ENCODE assay signal across 25 mouse cellular contexts in the genomic region with DNA sequence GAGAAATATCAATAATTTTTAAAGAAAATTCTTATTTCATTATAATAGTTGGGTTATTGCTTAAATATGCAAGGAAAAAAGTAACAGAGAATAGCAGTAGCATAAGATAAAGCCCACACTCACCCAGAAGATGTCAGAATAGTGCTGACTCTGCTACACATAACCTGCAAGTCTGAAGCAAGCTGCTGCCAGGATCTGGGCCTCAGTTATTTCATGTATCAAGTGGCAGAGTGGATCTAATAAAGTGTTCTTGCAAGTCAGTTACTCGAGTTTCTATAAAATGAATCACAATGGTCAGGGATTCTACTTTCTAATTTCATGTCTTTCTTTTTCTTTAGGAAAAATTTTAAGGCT.
DNase-seq lines count a peak whose midpoint lies in the region; ATAC-seq lines count a peak whose summit lies in the region.
"Had no signal": no experiment of that assay in that cellular context is flagged by ENCODE, and none has a peak within 500 bp of the region (broad histone marks: within the 10 kb centered on the region; RNA-seq: fewer than 3 reads in every experiment).

No protein-coding gene starts in this region.

- WGBS in midbrain, embryonic 12.5 days, result 55% methylated on average over 1 of the region's 1 CpGs
- 43% methylated on average over 1 of the region's 1 CpGs for WGBS in midbrain, embryonic 15.5 days
- WGBS in forebrain, embryonic 11.5 days, result 44% methylated on average over 1 of the region's 1 CpGs
- 28% methylated on average over 1 of the region's 1 CpGs for WGBS in forebrain, embryonic 13.5 days
- WGBS in forebrain, embryonic 16.5 days, result 11% methylated on average over 1 of the region's 1 CpGs

- no peaks in the 10 kb centered on the region for H3K36me3 ChIP-seq in midbrain, embryonic 12.5 days
- no peaks in the 10 kb centered on the region for H3K36me3 ChIP-seq in midbrain, embryonic 15.5 days (replicated peaks)
- no peaks in the 10 kb centered on the region for H3K36me3 ChIP-seq in forebrain, embryonic 11.5 days (ENCODE audit: control insufficient read depth, insufficient read depth, low read length)
- no peaks in the 10 kb centered on the region for H3K36me3 ChIP-seq in forebrain, embryonic 13.5 days (ENCODE audit: poor library complexity, severe bottlenecking)
- no peaks in the 10 kb centered on the region for H3K36me3 ChIP-seq in forebrain, embryonic 16.5 days (ENCODE audit: control insufficient read depth, insufficient read depth)
- H3K36me3 ChIP-seq: embryonic facial prominence, embryonic 10.5 days; embryonic facial prominence, embryonic 13.5 days had no signal

- H3K9ac ChIP-seq in midbrain, embryonic 12.5 days (replicated peaks), result no peak overlapping the region
- no peak overlapping the region for H3K9ac ChIP-seq in midbrain, embryonic 15.5 days
- no peak overlapping the region for H3K9ac ChIP-seq in forebrain, embryonic 11.5 days (ENCODE audit: low read length)
- no peak overlapping the region for H3K9ac ChIP-seq in forebrain, embryonic 13.5 days
- H3K9ac ChIP-seq in forebrain, embryonic 16.5 days (replicated peaks; ENCODE audit: low read depth, low read length), result no peak overlapping the region
- H3K9ac ChIP-seq: embryonic facial prominence, embryonic 13.5 days; hindbrain, embryonic 14.5 days had no signal

- DNase-seq in forebrain, embryonic 11.5 days (ENCODE audit: low spot score), result no peak
- no peak for DNase-seq in frontal cortex, postnatal 10 days (ENCODE audit: low spot score in 2 of 2)
- DNase-seq: adrenal gland, adult 2 months; adrenal gland, postnatal 14 days; cerebellum, adult 11 months; cerebellum, adult 8-10 months; cerebellum, postnatal 10 days; cerebellum, postnatal 36 days; gastrocnemius, postnatal 10 days; gastrocnemius, postnatal 36 days; heart, adult 2 months had no signal

- no peaks in the 10 kb centered on the region for H3K9me3 ChIP-seq in midbrain, embryonic 12.5 days
- no peaks in the 10 kb centered on the region for H3K9me3 ChIP-seq in midbrain, embryonic 15.5 days
- H3K9me3 ChIP-seq in forebrain, embryonic 11.5 days (ENCODE audit: control insufficient read depth, low read length), result no peaks in the 10 kb centered on the region
- no peaks in the 10 kb centered on the region for H3K9me3 ChIP-seq in forebrain, embryonic 13.5 days (replicated peaks)
- H3K9me3 ChIP-seq in forebrain, embryonic 16.5 days (ENCODE audit: control insufficient read depth, low read length), result no peaks in the 10 kb centered on the region
- H3K9me3 ChIP-seq: embryonic facial prominence, embryonic 10.5 days; embryonic facial prominence, embryonic 13.5 days had no signal

- no peak overlapping the region for H3K27ac ChIP-seq in midbrain, embryonic 12.5 days (replicated peaks)
- no peak overlapping the region for H3K27ac ChIP-seq in midbrain, embryonic 15.5 days
- no peak overlapping the region for H3K27ac ChIP-seq in forebrain, embryonic 11.5 days (ENCODE audit: low read depth, low read length)
- no peak overlapping the region; the same call in 1 of the 2 replicates for H3K27ac ChIP-seq in forebrain, embryonic 13.5 days
- H3K27ac ChIP-seq in forebrain, embryonic 16.5 days (ENCODE audit: low read length), result no peak overlapping the region
- H3K27ac ChIP-seq: embryonic facial prominence, embryonic 10.5 days; embryonic facial prominence, embryonic 13.5 days; heart, adult 2 months; hindbrain, embryonic 14.5 days; hindbrain, postnatal 0 days had no signal

- H3K27me3 ChIP-seq in midbrain, embryonic 12.5 days, result no peaks in the 10 kb centered on the region
- H3K27me3 ChIP-seq in midbrain, embryonic 15.5 days (replicated peaks), result no peaks in the 10 kb centered on the region
- H3K27me3 ChIP-seq in forebrain, embryonic 11.5 days (ENCODE audit: control insufficient read depth, insufficient read depth, low read length), result no peaks in the 10 kb centered on the region
- no peaks in the 10 kb centered on the region for H3K27me3 ChIP-seq in forebrain, embryonic 13.5 days
- H3K27me3 ChIP-seq in forebrain, embryonic 16.5 days (replicated peaks; ENCODE audit: control insufficient read depth, insufficient read depth, low read length), result no peaks in the 10 kb centered on the region
- H3K27me3 ChIP-seq: embryonic facial prominence, embryonic 13.5 days had no signal

- peak; percentile 56; the same call in 1 of the 2 replicates for ATAC-seq in midbrain, embryonic 12.5 days (ENCODE audit: low FRiP score, low read depth)
- ATAC-seq in midbrain, embryonic 15.5 days (replicated peaks), result no peak
- peak; percentile 70 for ATAC-seq in forebrain, embryonic 11.5 days (replicated peaks; ENCODE audit: low FRiP score)
- ATAC-seq in forebrain, embryonic 13.5 days, result peak; percentile 55; the same call in 1 of the 2 replicates
- ATAC-seq in forebrain, embryonic 16.5 days, result peak; percentile 65; the same call in 1 of the 2 replicates
- no peak for ATAC-seq in megakaryocyte, adult 5-6 weeks (ENCODE audit: poor library complexity, severe bottlenecking)
- no peak for ATAC-seq in erythroblast, adult 5-6 weeks (replicated peaks; ENCODE audit: low FRiP score, poor library complexity, severe bottlenecking)
- ATAC-seq: CD4-positive, CD25-positive, alpha-beta regulatory T cell, adult 4 months; inflammation-experienced regulatory T-cells, adult 6 months; intestine, postnatal 0 days had no signal

- H3K4me1 ChIP-seq in midbrain, embryonic 12.5 days, result no peaks in the 10 kb centered on the region
- no peaks in the 10 kb centered on the region for H3K4me1 ChIP-seq in midbrain, embryonic 15.5 days
- H3K4me1 ChIP-seq in forebrain, embryonic 11.5 days (replicated peaks; ENCODE audit: control insufficient read depth, insufficient read depth, low read length), result no peaks in the 10 kb centered on the region
- H3K4me1 ChIP-seq in forebrain, embryonic 13.5 days, result no peaks in the 10 kb centered on the region
- H3K4me1 ChIP-seq in forebrain, embryonic 16.5 days (replicated peaks; ENCODE audit: control insufficient read depth, insufficient read depth, low read length), result no peaks in the 10 kb centered on the region
- H3K4me1 ChIP-seq: embryonic facial prominence, embryonic 10.5 days; embryonic facial prominence, embryonic 13.5 days had no signal

- no peak overlapping the region for H3K4me3 ChIP-seq in midbrain, embryonic 12.5 days
- H3K4me3 ChIP-seq in midbrain, embryonic 15.5 days, result no peak overlapping the region
- no peak overlapping the region for H3K4me3 ChIP-seq in forebrain, embryonic 11.5 days (ENCODE audit: low read depth, low read length)
- no peak overlapping the region for H3K4me3 ChIP-seq in forebrain, embryonic 13.5 days
- H3K4me3 ChIP-seq in forebrain, embryonic 16.5 days (replicated peaks; ENCODE audit: low read length), result no peak overlapping the region
- H3K4me3 ChIP-seq: embryonic facial prominence, embryonic 10.5 days; embryonic facial prominence, embryonic 13.5 days; heart, adult 2 months had no signal

- H3K4me2 ChIP-seq in midbrain, embryonic 12.5 days (replicated peaks), result no peak overlapping the region
- no peak overlapping the region for H3K4me2 ChIP-seq in midbrain, embryonic 15.5 days
- H3K4me2 ChIP-seq in forebrain, embryonic 11.5 days (ENCODE audit: low read depth, low read length, severe bottlenecking), result no peak overlapping the region
- no peak overlapping the region for H3K4me2 ChIP-seq in forebrain, embryonic 13.5 days
- no peak overlapping the region for H3K4me2 ChIP-seq in forebrain, embryonic 16.5 days (ENCODE audit: low read length)
- H3K4me2 ChIP-seq: embryonic facial prominence, embryonic 13.5 days; heart, embryonic 11.5 days; hindbrain, embryonic 14.5 days had no signal

Comparison
In these comparisons a context has a peak if more than half of its experiments do, and no peak if none do; other contexts are left out.
1. ATAC-seq: peak in midbrain, embryonic 12.5 days (single experiment), forebrain, embryonic 11.5 days (single experiment), forebrain, embryonic 13.5 days (single experiment) and forebrain, embryonic 16.5 days (single experiment); none in midbrain, embryonic 15.5 days (single experiment), megakaryocyte, adult 5-6 weeks (single experiment) and erythroblast, adult 5-6 weeks (single experiment).